Mouse (Mus musculus): ENCODE results near the gene Lekr1. TPM values are rescaled to one million over a fixed set of nuclear protein-coding genes. Genes with fewer than 3 reads are reported as not detected.

The Lekr1 gene
- polyA plus RNA-seq, 1 experiment from 2014 or later, result 6.2 TPM

- Histone ChIP-seq H3K4me1 (ENCODE audit: control insufficient read depth, insufficient read depth, low read length) (peaks cover 11% of the 10 kb centered on the region; the same call in 1 of the 2 replicates), H3K9ac (ENCODE audit: low read length) (no peak overlapping the region), H3K4me2 (ENCODE audit: low read depth) (no peak overlapping the region), H3K36me3 (ENCODE audit: control insufficient read depth, insufficient read depth, low read length) (no peaks in the 10 kb centered on the region), H3K27me3 (ENCODE audit: control insufficient read depth, insufficient read depth, low read length) (no peaks in the 10 kb centered on the region), H3K9me3 (ENCODE audit: control insufficient read depth, low read length) (no peaks in the 10 kb centered on the region), H3K27ac (ENCODE audit: low read depth, low read length) (no peak overlapping the region), H3K4me3 (ENCODE audit: low read depth, low read length) (no peak overlapping the region)
- ATAC-seq (ENCODE audit: insufficient read depth, low FRiP score, low TSS enrichment), result no peak
- WGBS, result 93% methylated on average over 4 of the region's 4 CpGs
- no peak for DNase-seq (ENCODE audit: low spot score)
Observed at GRCm38 (mm10) chr3:65660336-65660735, 5.7 kb upstream of the Lekr1 start.

GRCm38 (mm10) chr3:65661731-65662130 is 4.3 kb upstream of the Lekr1 start:
- peaks cover 7% of the 10 kb centered on the region; the same call in 1 of the 2 replicates for H3K4me1 ChIP-seq (ENCODE audit: control insufficient read depth, insufficient read depth, low read length)
- no peak overlapping the region for H3K4me2 ChIP-seq (ENCODE audit: low read depth)
- no peaks in the 10 kb centered on the region for H3K9me3 ChIP-seq (ENCODE audit: control insufficient read depth, low read length)
- DNase-seq (ENCODE audit: low spot score) (no peak), ATAC-seq (ENCODE audit: insufficient read depth, low FRiP score, low TSS enrichment) (no peak)
- WGBS, result 81% methylated on average over 3 of the region's 3 CpGs
- H3K36me3 ChIP-seq (ENCODE audit: control insufficient read depth, insufficient read depth, low read length), result no peaks in the 10 kb centered on the region
- H3K4me3 ChIP-seq (ENCODE audit: low read depth, low read length), result no peak overlapping the region
- H3K27ac ChIP-seq (ENCODE audit: low read depth, low read length), result no peak overlapping the region
- no peaks in the 10 kb centered on the region for H3K27me3 ChIP-seq (ENCODE audit: control insufficient read depth, insufficient read depth, low read length)
- H3K9ac ChIP-seq (ENCODE audit: low read length), result no peak overlapping the region

DNA sequence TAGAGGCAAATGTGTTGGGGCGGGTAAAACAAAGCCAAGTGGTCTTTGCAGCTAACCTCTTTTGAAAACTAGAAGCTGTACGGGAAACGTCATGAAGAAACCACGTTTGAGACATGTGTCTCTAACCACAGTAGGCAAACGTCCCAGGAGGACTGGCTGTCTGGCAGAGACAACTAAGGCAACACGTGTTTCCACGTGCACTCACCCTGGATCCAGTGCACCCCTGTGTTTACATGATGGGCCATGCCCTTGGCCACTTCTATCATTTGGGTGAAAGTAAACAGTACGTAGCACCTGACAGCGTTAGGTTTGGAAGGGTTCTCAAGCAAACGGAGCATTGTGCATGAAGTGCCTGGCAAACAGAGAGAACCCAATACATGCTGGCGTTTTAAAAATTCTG is 2.9 kb upstream of the Lekr1 start:
- Histone ChIP-seq H3K4me3 (ENCODE audit: low read depth, low read length) (no peak overlapping the region), H3K9ac (ENCODE audit: low read length) (no peak overlapping the region), H3K27me3 (ENCODE audit: control insufficient read depth, insufficient read depth, low read length) (no peaks in the 10 kb centered on the region), H3K36me3 (ENCODE audit: control insufficient read depth, insufficient read depth, low read length) (no peaks in the 10 kb centered on the region), H3K9me3 (ENCODE audit: control insufficient read depth, low read length) (no peaks in the 10 kb centered on the region), H3K4me2 (ENCODE audit: low read depth) (no peak overlapping the region), H3K4me1 (ENCODE audit: control insufficient read depth, insufficient read depth, low read length) (peaks cover 5% of the 10 kb centered on the region; the same call in 1 of the 2 replicates), H3K27ac (ENCODE audit: low read depth, low read length) (no peak overlapping the region)
- DNase-seq (ENCODE audit: low spot score) (no peak), ATAC-seq (ENCODE audit: insufficient read depth, low FRiP score, low TSS enrichment) (no peak)
- 82% methylated on average over 11 of the region's 11 CpGs for WGBS

DNA sequence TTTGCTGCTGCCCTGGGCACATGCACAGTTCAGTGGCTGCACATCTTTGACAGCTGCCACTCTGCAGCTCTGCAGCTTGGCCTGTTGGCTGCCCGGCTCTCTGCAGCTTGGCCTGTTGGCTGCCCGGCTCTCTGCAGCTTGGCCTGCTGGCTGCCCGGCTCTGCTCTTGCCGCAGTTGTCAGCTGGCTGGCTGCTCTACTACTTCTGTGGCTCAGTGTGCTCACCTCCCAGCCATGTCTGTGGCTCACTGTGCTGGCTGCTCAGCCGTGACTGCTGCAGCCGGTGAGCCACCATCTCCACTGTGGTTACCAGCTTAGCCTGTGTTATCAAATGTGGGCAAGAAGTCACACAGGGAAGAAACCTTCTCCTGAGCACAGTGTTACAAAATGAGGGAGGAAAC is 4.2 kb downstream of the Lekr1 start:
- ATAC-seq (ENCODE audit: insufficient read depth, low FRiP score, low TSS enrichment), result no peak
- no peak overlapping the region for H3K27ac ChIP-seq (ENCODE audit: low read depth, low read length)
- DNase-seq (ENCODE audit: low spot score), result no peak
- no peaks in the 10 kb centered on the region for H3K27me3 ChIP-seq (ENCODE audit: control insufficient read depth, insufficient read depth, low read length)
- no peak overlapping the region for H3K9ac ChIP-seq (ENCODE audit: low read length)
- WGBS, result 73% methylated on average over 6 of the region's 6 CpGs
- no peak overlapping the region for H3K4me2 ChIP-seq (ENCODE audit: low read depth)
- H3K4me3 ChIP-seq (ENCODE audit: low read depth, low read length), result no peak overlapping the region
- no peaks in the 10 kb centered on the region for H3K36me3 ChIP-seq (ENCODE audit: control insufficient read depth, insufficient read depth, low read length)
- H3K4me1 ChIP-seq (ENCODE audit: control insufficient read depth, insufficient read depth, low read length), result no peaks in the 10 kb centered on the region; the same call in none of the 2 replicates
- H3K9me3 ChIP-seq (ENCODE audit: control insufficient read depth, low read length), result no peaks in the 10 kb centered on the region

- DNase-seq (ENCODE audit: low spot score), result no peak
- Histone ChIP-seq H3K27me3 (ENCODE audit: control insufficient read depth, insufficient read depth, low read length) (no peaks in the 10 kb centered on the region), H3K4me1 (ENCODE audit: control insufficient read depth, insufficient read depth, low read length) (no peaks in the 10 kb centered on the region; the same call in 1 of the 2 replicates), H3K4me2 (ENCODE audit: low read depth) (no peak overlapping the region), H3K36me3 (ENCODE audit: control insufficient read depth, insufficient read depth, low read length) (no peaks in the 10 kb centered on the region), H3K9me3 (ENCODE audit: control insufficient read depth, low read length) (no peaks in the 10 kb centered on the region), H3K27ac (ENCODE audit: low read depth, low read length) (no peak overlapping the region), H3K9ac (ENCODE audit: low read length) (no peak overlapping the region), H3K4me3 (ENCODE audit: low read depth, low read length) (no peak overlapping the region)
- no peak for ATAC-seq (ENCODE audit: insufficient read depth, low FRiP score, low TSS enrichment)
- WGBS, result 59% methylated on average over 8 of the region's 8 CpGs
Observed at GRCm38 (mm10) chr3:65673725-65674124, 7.7 kb downstream of the Lekr1 start.

DNA sequence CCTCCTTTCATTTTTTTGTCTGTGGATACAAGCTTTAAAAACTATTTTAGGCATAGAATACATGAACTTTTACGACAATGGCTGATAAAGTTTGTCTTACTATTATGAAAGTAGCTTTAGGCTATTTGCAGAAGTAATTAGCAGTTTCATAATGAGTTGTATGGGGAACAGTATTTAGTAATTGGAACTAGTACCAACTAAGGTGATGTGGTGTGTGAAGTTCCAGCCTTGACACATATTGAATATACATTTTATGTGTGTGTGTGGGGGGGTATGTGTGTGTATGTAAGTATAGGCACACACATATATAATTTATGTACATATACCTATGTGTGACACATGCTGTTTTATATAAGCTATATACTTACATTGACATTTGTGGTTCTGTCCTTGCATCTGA is 14.6 kb downstream of the Lekr1 start:
- H3K4me2 ChIP-seq (ENCODE audit: low read depth), result no peak overlapping the region
- no peak overlapping the region for H3K27ac ChIP-seq (ENCODE audit: low read depth, low read length)
- ATAC-seq (ENCODE audit: insufficient read depth, low FRiP score, low TSS enrichment) (no peak), DNase-seq (ENCODE audit: low spot score) (no peak)
- H3K36me3 ChIP-seq (ENCODE audit: control insufficient read depth, insufficient read depth, low read length), result no peaks in the 10 kb centered on the region
- no peaks in the 10 kb centered on the region for H3K9me3 ChIP-seq (ENCODE audit: control insufficient read depth, low read length)
- no peak overlapping the region for H3K4me3 ChIP-seq (ENCODE audit: low read depth, low read length)
- WGBS, result 85% methylated on average over 1 of the region's 1 CpGs
- no peaks in the 10 kb centered on the region for H3K4me1 ChIP-seq (ENCODE audit: control insufficient read depth, insufficient read depth, low read length)
- no peak overlapping the region for H3K9ac ChIP-seq (ENCODE audit: low read length)
- H3K27me3 ChIP-seq (ENCODE audit: control insufficient read depth, insufficient read depth, low read length), result no peaks in the 10 kb centered on the region

DNA sequence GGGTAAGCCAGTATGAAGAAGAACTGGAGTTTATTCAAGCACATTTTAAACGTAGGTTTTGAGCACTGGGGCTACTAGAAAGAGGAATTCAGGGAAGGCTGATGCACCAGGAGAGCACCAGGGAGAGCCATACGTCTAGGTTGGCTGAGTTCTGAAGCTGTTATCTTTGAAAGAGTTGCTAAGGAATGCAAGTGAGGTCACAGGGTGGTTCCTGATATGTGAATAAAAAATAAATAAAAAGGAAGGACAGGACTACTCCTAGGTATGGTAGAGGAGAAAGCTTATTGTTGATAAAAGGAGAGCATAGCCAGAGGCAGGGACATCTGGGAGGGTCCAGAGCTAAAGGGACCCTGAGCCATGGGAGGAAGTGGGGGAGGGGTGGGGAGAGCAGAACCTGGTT is 23.7 kb downstream of the Lekr1 start:
- no peak overlapping the region for H3K9ac ChIP-seq (ENCODE audit: low read length)
- no peaks in the 10 kb centered on the region for H3K9me3 ChIP-seq (ENCODE audit: control insufficient read depth, low read length)
- DNase-seq (ENCODE audit: low spot score) (no peak), ATAC-seq (ENCODE audit: insufficient read depth, low FRiP score, low TSS enrichment) (no peak)
- no peaks in the 10 kb centered on the region for H3K36me3 ChIP-seq (ENCODE audit: control insufficient read depth, insufficient read depth, low read length)
- no peak overlapping the region for H3K27ac ChIP-seq (ENCODE audit: low read depth, low read length)
- no peak overlapping the region for H3K4me3 ChIP-seq (ENCODE audit: low read depth, low read length)
- no peaks in the 10 kb centered on the region for H3K4me1 ChIP-seq (ENCODE audit: control insufficient read depth, insufficient read depth, low read length)
- H3K4me2 ChIP-seq (ENCODE audit: low read depth), result no peak overlapping the region
- 51% methylated on average over 2 of the region's 2 CpGs for WGBS
- no peaks in the 10 kb centered on the region for H3K27me3 ChIP-seq (ENCODE audit: control insufficient read depth, insufficient read depth, low read length)

- Histone ChIP-seq H3K9ac (ENCODE audit: low read length) (no peak overlapping the region), H3K4me1 (ENCODE audit: control insufficient read depth, insufficient read depth, low read length) (no peaks in the 10 kb centered on the region), H3K4me2 (ENCODE audit: low read depth) (no peak overlapping the region), H3K4me3 (ENCODE audit: low read depth, low read length) (no peak overlapping the region), H3K27ac (ENCODE audit: low read depth, low read length) (no peak overlapping the region), H3K36me3 (ENCODE audit: control insufficient read depth, insufficient read depth, low read length) (no peaks in the 10 kb centered on the region), H3K27me3 (ENCODE audit: control insufficient read depth, insufficient read depth, low read length) (no peaks in the 10 kb centered on the region), H3K9me3 (ENCODE audit: control insufficient read depth, low read length) (no peaks in the 10 kb centered on the region)
- DNase-seq (ENCODE audit: low spot score) (no peak), ATAC-seq (ENCODE audit: insufficient read depth, low FRiP score, low TSS enrichment) (no peak)
- WGBS, result 90% methylated on average over 2 of the region's 2 CpGs
Observed at GRCm38 (mm10) chr3:65690850-65691249, 24.8 kb downstream of the Lekr1 start.

DNA sequence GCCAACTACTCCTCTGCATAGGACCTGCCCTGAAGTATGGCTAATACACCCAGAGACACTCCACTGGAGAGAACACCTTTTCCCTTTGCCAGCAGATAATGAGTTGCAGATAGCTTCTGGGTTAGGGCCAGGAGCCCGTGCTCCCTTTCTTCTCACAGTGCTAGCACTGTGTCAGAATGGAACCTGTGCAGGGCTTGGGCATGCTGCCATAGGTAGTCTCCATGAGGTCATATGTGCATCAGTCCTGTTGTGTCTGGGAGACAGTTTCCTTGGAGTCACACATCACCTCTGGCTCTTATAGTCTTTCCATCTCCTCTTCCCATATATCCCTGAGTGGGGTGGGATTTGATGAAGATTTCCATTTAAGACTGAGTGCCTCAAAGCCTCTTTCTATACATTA is 33.7 kb downstream of the Lekr1 start:
- Histone ChIP-seq H3K36me3 (ENCODE audit: control insufficient read depth, insufficient read depth, low read length) (no peaks in the 10 kb centered on the region), H3K27ac (ENCODE audit: low read depth, low read length) (no peak overlapping the region), H3K4me1 (ENCODE audit: control insufficient read depth, insufficient read depth, low read length) (no peaks in the 10 kb centered on the region), H3K4me2 (ENCODE audit: low read depth) (no peak overlapping the region), H3K27me3 (ENCODE audit: control insufficient read depth, insufficient read depth, low read length) (no peaks in the 10 kb centered on the region), H3K4me3 (ENCODE audit: low read depth, low read length) (no peak overlapping the region), H3K9ac (ENCODE audit: low read length) (no peak overlapping the region), H3K9me3 (ENCODE audit: control insufficient read depth, low read length) (no peaks in the 10 kb centered on the region)
- no peak for ATAC-seq (ENCODE audit: insufficient read depth, low FRiP score, low TSS enrichment)
- no peak for DNase-seq (ENCODE audit: low spot score)
- WGBS, result 86% methylated on average over 1 of the region's 1 CpGs
